Mouse (Mus musculus) stomach, embryonic 16.5 days (tissue): ENCODE data around the gene Tssk4. TPM values are rescaled to one million over a fixed set of nuclear protein-coding genes. Genes with fewer than 3 reads are reported as not detected.

Experiments
- ATAC-seq: fragments of 200-750 bp; cut with Nextera tagmentation; 2 replicates; pipeline ENCODE4 v1.8.0; 2017; ENCODE audit warnings: moderate number of reproducible peaks, moderate TSS enrichment; ENCODE audit not compliant: insufficient read depth, low FRiP score
- H3K27ac ChIP-seq: fragments of 300-500 bp; sonication (generic); 2 replicates; pipeline ENCODE4 v1.5.1; 2014; ENCODE audit warnings: low read length
- H3K27me3 ChIP-seq: fragments of 300-500 bp; sonication (generic); 2 replicates; pipeline ENCODE4 v1.6.1; 2014; ENCODE audit warnings: low read length, control low read depth, mixed read lengths; ENCODE audit not compliant: control insufficient read depth, insufficient read depth
- H3K36me3 ChIP-seq: fragments of 300-500 bp; sonication (generic); 2 replicates; pipeline ENCODE4 v1.6.1; 2014; ENCODE audit warnings: low read length; ENCODE audit not compliant: control insufficient read depth, insufficient read depth
- H3K4me1 ChIP-seq: fragments of 300-500 bp; sonication (generic); 2 replicates; pipeline ENCODE4 v1.6.1; 2014; ENCODE audit warnings: low read length, control low read depth, mixed read lengths; ENCODE audit not compliant: control insufficient read depth, insufficient read depth
- H3K4me2 ChIP-seq: fragments of 300-500 bp; sonication (generic); 2 replicates; pipeline ENCODE4 v1.6.1; 2014; ENCODE audit warnings: low read depth, low read length, mixed read lengths
- H3K4me3 ChIP-seq: fragments of 300-500 bp; sonication (generic); replicated peaks from 2 replicates; pipeline ENCODE4 v1.5.1; 2014; ENCODE audit warnings: mild to moderate bottlenecking, low read length
- H3K9ac ChIP-seq: fragments of 300-500 bp; sonication (generic); 2 replicates; pipeline ENCODE4 v1.6.1; 2014; ENCODE audit warnings: low read length
- H3K9me3 ChIP-seq: fragments of 300-500 bp; sonication (generic); replicated peaks from 2 replicates; pipeline ENCODE4 v1.6.1; 2016; ENCODE audit warnings: low read length, control low read depth; ENCODE audit not compliant: control insufficient read depth
- WGBS: fragments of 180-500 bp; shearing (Covaris S2); extraction: QIAGEN DNeasy Blood & Tissue Kit; methylation state at CpG from one replicate; pipeline ENCODE4 v1.1.7; 2014; 5-methylcytosine and 5-hydroxymethylcytosine counted together
- polyA plus RNA-seq: library from polyadenylated mRNA; unstranded; fragments of >200 nt; fragmentation: Nextera tagmentation; extraction: Ambion mirVana; gene quantifications from 2 replicates; pipeline ENCODE4 v1.2.1, GENCODE M21; 2015

The Tssk4 gene
- polyA plus RNA-seq, 1 experiment from 2014 or later: 0.50 TPM

DNA sequence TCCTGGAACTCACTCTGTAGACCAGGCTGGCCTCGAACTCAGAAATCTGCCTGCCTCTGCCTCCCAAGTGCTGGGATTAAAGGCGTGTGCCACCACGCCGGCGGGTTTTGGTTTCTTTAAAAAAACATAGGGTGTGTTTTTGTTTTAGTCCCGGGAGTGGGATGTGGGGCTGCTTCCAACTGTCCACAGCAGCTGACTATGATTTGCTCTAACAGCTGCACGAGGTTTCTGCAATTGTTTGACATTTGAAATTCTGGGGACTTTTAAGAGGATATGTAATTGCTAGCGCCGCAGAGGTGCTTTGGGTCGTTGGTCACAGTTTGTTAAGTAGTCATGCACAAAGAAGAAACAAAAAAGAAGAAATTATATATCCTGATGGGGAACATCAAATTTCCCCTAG, 39.4 kb downstream of the Tssk4 start:
- no peaks in the 10 kb centered on the region for H3K36me3 ChIP-seq
- WGBS: 61% methylated on average over 10 of the region's 10 CpGs
- no peak overlapping the region for H3K27ac ChIP-seq
- H3K4me1 ChIP-seq: no peaks in the 10 kb centered on the region
- H3K9ac ChIP-seq: no peak overlapping the region
- no peak for ATAC-seq
- no peaks in the 10 kb centered on the region for H3K27me3 ChIP-seq
- no peak overlapping the region for H3K4me2 ChIP-seq
- no peaks in the 10 kb centered on the region for H3K9me3 ChIP-seq
- no peak overlapping the region for H3K4me3 ChIP-seq

DNA sequence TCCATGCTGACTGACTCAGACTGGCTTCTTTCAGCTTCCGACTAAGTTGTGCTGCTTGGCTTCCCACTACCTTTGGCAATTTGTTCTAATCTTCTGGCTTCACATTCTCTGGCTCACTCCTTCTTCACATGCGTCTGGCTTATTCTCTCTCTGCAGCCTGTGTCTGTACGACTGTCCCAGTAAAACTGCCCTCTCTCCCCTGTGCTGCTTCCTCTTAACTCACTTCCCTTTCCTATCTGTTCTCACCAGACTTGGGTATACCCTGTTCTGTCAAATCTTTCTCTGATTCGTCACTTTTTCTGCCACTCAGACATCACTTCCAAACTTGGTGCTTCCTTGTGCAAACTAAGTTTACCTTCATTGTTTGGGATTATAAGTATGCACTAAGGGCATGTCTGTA, 47.2 kb downstream of the Tssk4 start:
- no peak overlapping the region for H3K27ac ChIP-seq
- no peak overlapping the region for H3K9ac ChIP-seq
- no peaks in the 10 kb centered on the region for H3K27me3 ChIP-seq
- no peak overlapping the region for H3K4me3 ChIP-seq
- no peaks in the 10 kb centered on the region for H3K4me1 ChIP-seq
- no peaks in the 10 kb centered on the region for H3K9me3 ChIP-seq
- H3K36me3 ChIP-seq: no peaks in the 10 kb centered on the region
- no peak overlapping the region for H3K4me2 ChIP-seq
- 79% methylated on average over 4 of the region's 4 CpGs for WGBS
- no peak for ATAC-seq

DNA sequence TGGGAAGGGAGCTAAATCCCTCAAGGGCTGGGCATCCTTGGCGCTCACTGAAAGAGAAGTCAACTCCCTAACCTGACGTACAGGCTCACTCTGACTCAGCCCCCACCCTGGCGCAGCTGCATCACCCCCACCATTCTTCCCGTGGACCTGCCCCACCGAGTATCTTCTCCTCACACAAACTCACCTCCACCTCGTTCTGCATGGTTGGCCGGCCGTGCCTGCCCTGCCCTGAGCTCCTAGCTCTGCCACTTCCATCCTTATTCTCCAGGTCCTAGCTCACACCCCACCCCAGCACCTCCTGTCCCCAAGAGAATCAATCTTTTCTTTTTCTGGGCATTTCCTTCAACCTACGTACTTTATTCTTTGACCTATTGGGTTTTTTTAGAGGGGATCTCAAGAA, 51.1 kb downstream of the Tssk4 start:
- ATAC-seq: peak; percentile 31; the same call in 1 of the 2 replicates
- Histone ChIP-seq H3K4me3 (no peak overlapping the region), H3K9ac (peak overlapping the region; percentile 14; the same call in 1 of the 2 replicates), H3K4me2 (no peak overlapping the region), H3K4me1 (no peaks in the 10 kb centered on the region), H3K9me3 (no peaks in the 10 kb centered on the region), H3K27me3 (no peaks in the 10 kb centered on the region), H3K36me3 (no peaks in the 10 kb centered on the region), H3K27ac (no peak overlapping the region)
- WGBS: 57% methylated on average over 9 of the region's 9 CpGs

Other genes with a start within 250 kb of the Tssk4 start
- 108 and 109 TPM in 2 replicates for gene Dhrs4, start 171.4 kb upstream of the Tssk4 start, polyA plus RNA-seq
- gene Carmil3, start 159.5 kb upstream of the Tssk4 start, polyA plus RNA-seq: 1.8 and 1.9 TPM in 2 replicates
- 0.25 and 0.31 TPM in 2 replicates for gene Cpne6, start 139.7 kb upstream of the Tssk4 start, polyA plus RNA-seq
- not detected in 2 replicates for gene Nrl, start 125.2 kb upstream of the Tssk4 start, polyA plus RNA-seq
- gene Pck2, start 109.9 kb upstream of the Tssk4 start, polyA plus RNA-seq: 50.1 and 54.5 TPM in 2 replicates
- 76.7 and 77.6 TPM in 2 replicates for gene Dcaf11, start 90.2 kb upstream of the Tssk4 start, polyA plus RNA-seq
- 0.89 and 1.2 TPM in 2 replicates for gene A730061H03Rik, start 89.8 kb upstream of the Tssk4 start, polyA plus RNA-seq
- gene Fitm1, start 74.6 kb upstream of the Tssk4 start, polyA plus RNA-seq: 0.64 and 8.1 TPM in 2 replicates
- 149 and 162 TPM in 2 replicates for gene Psme1, start 72.1 kb upstream of the Tssk4 start, polyA plus RNA-seq
- 11.4 and 11.5 TPM in 2 replicates for gene Emc9, start 64.9 kb upstream of the Tssk4 start, polyA plus RNA-seq
- gene Psme2, start 59.1 kb upstream of the Tssk4 start, polyA plus RNA-seq: 203 and 283 TPM in 2 replicates
- gene Rnf31, start 58.5 kb upstream of the Tssk4 start, polyA plus RNA-seq: 18.1 and 19.1 TPM in 2 replicates
- gene Irf9, start 46.6 kb upstream of the Tssk4 start, polyA plus RNA-seq: 10.7 and 12.4 TPM in 2 replicates
- 10.9 and 13.8 TPM in 2 replicates for gene Rec8, start 32.1 kb upstream of the Tssk4 start, polyA plus RNA-seq
- 86.3 and 114 TPM in 2 replicates for gene Ipo4, start 14.2 kb upstream of the Tssk4 start, polyA plus RNA-seq
- 2.0 and 2.5 TPM in 2 replicates for gene Gm49378, start 12.3 kb upstream of the Tssk4 start, polyA plus RNA-seq
- gene Tm9sf1, start 6.4 kb upstream of the Tssk4 start, polyA plus RNA-seq: 116 and 123 TPM in 2 replicates
- 54.4 and 55.8 TPM in 2 replicates for gene Mdp1, start 10.3 kb downstream of the Tssk4 start, polyA plus RNA-seq
- 58.0 and 63.4 TPM in 2 replicates for gene Gmpr2, start 21.8 kb downstream of the Tssk4 start, polyA plus RNA-seq
- gene Nedd8, start 21.9 kb downstream of the Tssk4 start, polyA plus RNA-seq: 462 and 484 TPM in 2 replicates
- 34.4 and 36.3 TPM in 2 replicates for gene Tinf2, start 31.6 kb downstream of the Tssk4 start, polyA plus RNA-seq
- gene Tgm1, start 63.7 kb downstream of the Tssk4 start, polyA plus RNA-seq: 53.1 and 72.9 TPM in 2 replicates
- gene Rabggta, start 72.1 kb downstream of the Tssk4 start, polyA plus RNA-seq: 36.3 and 37.1 TPM in 2 replicates
- 107 and 125 TPM in 2 replicates for gene Dhrs1, start 95.5 kb downstream of the Tssk4 start, polyA plus RNA-seq
- gene Nop9, start 95.5 kb downstream of the Tssk4 start, polyA plus RNA-seq: 23.8 and 28.4 TPM in 2 replicates
- 14.8 and 15.1 TPM in 2 replicates for gene Cideb, start 108.3 kb downstream of the Tssk4 start, polyA plus RNA-seq
- 0.71 and 0.81 TPM in 2 replicates for gene Ltb4r2, start 111.2 kb downstream of the Tssk4 start, polyA plus RNA-seq
- gene Ltb4r1, start 115.8 kb downstream of the Tssk4 start, polyA plus RNA-seq: 2.4 and 4.8 TPM in 2 replicates
- gene Adcy4, start 133.9 kb downstream of the Tssk4 start, polyA plus RNA-seq: 7.7 and 8.2 TPM in 2 replicates
- gene Ripk3, start 138.7 kb downstream of the Tssk4 start, polyA plus RNA-seq: 32.7 and 34.4 TPM in 2 replicates
- 32.9 and 33.9 TPM in 2 replicates for gene Nfatc4, start 173.0 kb downstream of the Tssk4 start, polyA plus RNA-seq
- gene Nynrin, start 203.8 kb downstream of the Tssk4 start, polyA plus RNA-seq: 18.0 and 19.3 TPM in 2 replicates
- gene Cbln3, start 234.2 kb downstream of the Tssk4 start, polyA plus RNA-seq: 0.45 and 0.66 TPM in 2 replicates
- gene Khnyn, start 234.8 kb downstream of the Tssk4 start, polyA plus RNA-seq: 18.5 and 21.7 TPM in 2 replicates